ENCODE assay signal across 9 mouse cellular contexts in the genomic region with DNA sequence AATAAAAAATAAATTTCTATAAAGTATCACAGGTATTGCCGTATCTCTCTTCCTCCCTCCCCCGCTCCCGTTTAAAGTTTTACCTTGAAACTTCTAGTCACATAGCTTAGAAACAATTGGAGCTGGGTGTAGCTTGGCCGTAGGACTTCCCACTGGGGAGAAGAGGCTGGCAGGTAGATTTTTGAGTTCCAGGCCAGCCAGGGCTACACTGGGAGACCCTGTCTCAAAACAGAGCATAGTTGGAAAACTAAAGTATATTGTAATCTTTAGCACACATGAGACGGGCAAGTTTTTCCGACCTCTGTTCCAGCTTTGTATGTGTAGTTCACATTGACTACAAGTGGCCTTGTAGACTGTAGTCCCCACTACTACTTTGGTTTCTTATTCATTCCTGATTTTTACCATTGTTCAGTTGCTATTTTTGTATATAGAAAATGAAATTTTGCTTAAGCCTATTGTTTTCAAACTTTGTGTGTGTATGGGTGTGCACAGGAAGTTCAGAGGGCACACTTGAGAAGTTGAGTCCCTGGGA. TPM values are rescaled to one million over a fixed set of nuclear protein-coding genes. Genes with fewer than 3 reads are reported as not detected.
DNase-seq lines count a peak whose midpoint lies in the region; ATAC-seq lines count a peak whose summit lies in the region.
"Had no signal": no experiment of that assay in that cellular context is flagged by ENCODE, and none has a peak within 500 bp of the region (broad histone marks: within the 10 kb centered on the region; RNA-seq: fewer than 3 reads in every experiment).

No protein-coding gene starts in this region.

- ATAC-seq in kidney, embryonic 16.5 days (ENCODE audit: low FRiP score, low TSS enrichment) = no peak
- ATAC-seq in intestine, embryonic 14.5 days (replicated peaks; ENCODE audit: low FRiP score, low TSS enrichment, low read depth) = no peak

- 17% methylated on average over 6 of the region's 6 CpGs for WGBS in kidney, embryonic 16.5 days
- 20% methylated on average over 6 of the region's 6 CpGs for WGBS in intestine, embryonic 14.5 days

- H3K36me3 ChIP-seq in kidney, embryonic 16.5 days (ENCODE audit: insufficient read depth, low read length) = peaks cover 7% of the 10 kb centered on the region; the same call in 1 of the 2 replicates
- peaks cover 21% of the 10 kb centered on the region for H3K36me3 ChIP-seq in intestine, embryonic 14.5 days (ENCODE audit: control insufficient read depth, insufficient read depth, low read length)

- peaks cover 14% of the 10 kb centered on the region for H3K4me1 ChIP-seq in kidney, embryonic 16.5 days (ENCODE audit: insufficient read depth, low read length)
- peaks cover 11% of the 10 kb centered on the region for H3K4me1 ChIP-seq in intestine, embryonic 14.5 days (replicated peaks; ENCODE audit: control insufficient read depth, insufficient read depth, low read length)

- H3K4me2 ChIP-seq in kidney, embryonic 16.5 days (replicated peaks; ENCODE audit: low read depth, low read length) = peak overlapping the region; percentile 87
- H3K4me2 ChIP-seq in intestine, embryonic 14.5 days (ENCODE audit: low read length) = peak overlapping the region; percentile 83

- H3K4me3 ChIP-seq in kidney, embryonic 16.5 days (ENCODE audit: low read length) = peak overlapping the region; percentile 99
- peak overlapping the region; percentile 93 for H3K4me3 ChIP-seq in intestine, embryonic 14.5 days (ENCODE audit: low read depth, low read length)

- H3K9me3 ChIP-seq in kidney, embryonic 16.5 days (ENCODE audit: low read length) = no peaks in the 10 kb centered on the region
- no peaks in the 10 kb centered on the region for H3K9me3 ChIP-seq in intestine, embryonic 14.5 days (ENCODE audit: control insufficient read depth, low read length)

- DNase-seq in kidney, postnatal 36 days = no peak
- DNase-seq in c-Kit-positive CD71-negative TER-119-negative erythroid progenitor cells, embryonic 14.5 days (ENCODE audit: low read depth) = peak; percentile 5
- DNase-seq in intestine, embryonic 14.5 days (ENCODE audit: low spot score) = no peak
- DNase-seq in naive thymus-derived CD4-positive, alpha-beta T cell, adult 2 months (ENCODE audit: low read depth) = peak; percentile 20
- DNase-seq in frontal cortex, postnatal 10 days (ENCODE audit: low spot score in 2 of 2) = no peak
- no peak for DNase-seq in MN1 (ENCODE audit: low spot score)
- no peak for DNase-seq in right cerebral cortex, adult 2 months (ENCODE audit: low spot score in 2 of 2)
- DNase-seq: right cerebral cortex, postnatal 14 days had no signal

- H3K9ac ChIP-seq in kidney, embryonic 16.5 days (replicated peaks; ENCODE audit: low read length) = peak overlapping the region; percentile 98
- H3K9ac ChIP-seq in intestine, embryonic 14.5 days (ENCODE audit: low read length) = peak overlapping the region; percentile 95

- H3K27ac ChIP-seq in kidney, embryonic 16.5 days (ENCODE audit: low read length) = no peak overlapping the region
- no peak overlapping the region for H3K27ac ChIP-seq in intestine, embryonic 14.5 days (ENCODE audit: low read depth)

- H3K27me3 ChIP-seq in kidney, embryonic 16.5 days (ENCODE audit: insufficient read depth, low read length) = no peaks in the 10 kb centered on the region
- H3K27me3 ChIP-seq in intestine, embryonic 14.5 days (replicated peaks; ENCODE audit: control insufficient read depth, insufficient read depth, low read length) = no peaks in the 10 kb centered on the region

RNA-seq across cellular contexts. Expression of a gene that starts 1.7 kb away (rescaled TPM):
- 65.6 and 78.8 TPM in 2 replicates for polyA plus RNA-seq in kidney, embryonic 16.5 days (2015; fragmentation: Nextera tagmentation; extraction: Ambion mirVana)
- 116 and 123 TPM in 2 replicates for polyA plus RNA-seq in intestine, embryonic 14.5 days (2014; fragmentation: Nextera tagmentation; extraction: Ambion mirVana)

Comparison
In these comparisons a context has a peak if more than half of its experiments do, and no peak if none do; other contexts are left out.
1. DNase-seq: peak in c-Kit-positive CD71-negative TER-119-negative erythroid progenitor cells, embryonic 14.5 days (single experiment) and naive thymus-derived CD4-positive, alpha-beta T cell, adult 2 months (single experiment); none in kidney, postnatal 36 days (0 of 2), intestine, embryonic 14.5 days (single experiment), frontal cortex, postnatal 10 days (0 of 2), MN1 (single experiment) and right cerebral cortex, adult 2 months (0 of 2).